Mouse (Mus musculus) small intestine, adult 2 months (tissue): Measurements from ENCODE around the gene Ephb1.

Source experiments
- CTCF ChIP-seq: fragments of 200-500 bp; IDR thresholded peaks from 2 replicates; pipeline ENCODE4 v1.5.1; 2012; ENCODE audit warnings: low read depth, mild to moderate bottlenecking, control low read depth, inconsistent platforms, low read length, moderate library complexity, mixed read lengths; ENCODE audit not compliant: insufficient replicate concordance, insufficient read length; ENCODE audit errors: extremely low read depth
- POLR2A ChIP-seq: fragments of 200-500 bp; IDR thresholded peaks from 2 replicates; pipeline ENCODE4 v1.6.1; 2012; ENCODE audit warnings: low read depth, mild to moderate bottlenecking, control low read depth, inconsistent platforms, low read length, moderate library complexity

GRCm38 (mm10) chr9:102355726-102356125, 1.2 kb upstream of the Ephb1 start:
- TF ChIP-seq POLR2A, result no peak
- no peak for TF ChIP-seq CTCF
